Mouse (Mus musculus): ENCODE measurements around the gene Mgp. TPM values are rescaled to one million over a fixed set of nuclear protein-coding genes. Genes with fewer than 3 reads are reported as not detected.

Mgp gene
- polyA plus RNA-seq, 1 experiment from 2014 or later, result 8.3 TPM

DNA sequence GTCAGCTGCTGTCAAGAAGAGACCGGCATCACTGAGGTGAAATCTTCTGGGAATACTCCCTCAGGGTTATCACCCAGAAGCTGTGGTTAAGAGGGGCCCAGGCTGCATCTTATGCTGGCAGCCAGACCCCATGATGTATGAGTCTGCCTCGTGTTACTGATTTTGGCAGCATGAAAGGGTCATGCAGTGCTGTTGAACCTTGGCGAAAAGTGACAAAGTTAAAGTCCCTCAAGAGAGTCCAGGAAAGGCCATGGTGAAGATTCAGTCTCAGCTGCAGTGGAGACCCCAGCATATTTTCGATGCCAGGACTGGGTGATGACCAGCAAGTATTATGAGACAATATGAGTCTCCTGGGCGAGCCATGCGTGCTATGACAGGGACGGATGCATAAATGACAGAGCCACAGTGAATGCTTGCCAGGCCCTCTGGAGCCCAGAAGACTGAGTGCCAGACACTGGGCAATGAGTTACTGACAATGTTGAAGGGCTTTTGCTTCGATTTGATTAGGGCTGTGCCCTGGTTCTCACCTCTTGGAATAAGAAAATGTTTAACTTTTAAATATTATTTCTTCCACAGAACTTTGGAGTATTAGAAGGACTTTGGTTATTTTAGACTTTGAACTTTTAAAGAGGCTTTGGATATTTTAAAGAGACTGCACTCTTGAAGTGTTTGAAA, 40.2 kb upstream of the Mgp start:
- ATAC-seq (ENCODE audit: insufficient read depth, low FRiP score, low TSS enrichment) (no peak), DNase-seq (ENCODE audit: low spot score) (no peak)
- H3K36me3 ChIP-seq (ENCODE audit: control insufficient read depth, insufficient read depth, low read length), result no peaks in the 10 kb centered on the region
- no peak overlapping the region for H3K9ac ChIP-seq (ENCODE audit: low read length)
- H3K27me3 ChIP-seq (ENCODE audit: control insufficient read depth, insufficient read depth, low read length), result no peaks in the 10 kb centered on the region
- no peaks in the 10 kb centered on the region for H3K9me3 ChIP-seq (ENCODE audit: control insufficient read depth, low read length)
- 84% methylated on average over 8 of the region's 8 CpGs for WGBS
- peaks cover 6% of the 10 kb centered on the region; the same call in 1 of the 2 replicates for H3K4me1 ChIP-seq (ENCODE audit: control insufficient read depth, insufficient read depth, low read length)
- no peak overlapping the region for H3K4me2 ChIP-seq (ENCODE audit: low read depth)
- H3K27ac ChIP-seq (ENCODE audit: low read depth, low read length), result no peak overlapping the region
- H3K4me3 ChIP-seq (ENCODE audit: low read depth, low read length), result no peak overlapping the region

- Histone ChIP-seq H3K9me3 (ENCODE audit: control insufficient read depth, low read length) (no peaks in the 10 kb centered on the region), H3K36me3 (ENCODE audit: control insufficient read depth, insufficient read depth, low read length) (no peaks in the 10 kb centered on the region), H3K27ac (ENCODE audit: low read depth, low read length) (no peak overlapping the region), H3K9ac (ENCODE audit: low read length) (no peak overlapping the region), H3K4me2 (ENCODE audit: low read depth) (no peak overlapping the region), H3K27me3 (ENCODE audit: control insufficient read depth, insufficient read depth, low read length) (no peaks in the 10 kb centered on the region), H3K4me1 (ENCODE audit: control insufficient read depth, insufficient read depth, low read length) (peaks cover 6% of the 10 kb centered on the region; the same call in 1 of the 2 replicates), H3K4me3 (ENCODE audit: low read depth, low read length) (no peak overlapping the region)
- no peak for DNase-seq (ENCODE audit: low spot score)
- WGBS, result 93% methylated on average over 6 of the region's 6 CpGs
- ATAC-seq (ENCODE audit: insufficient read depth, low FRiP score, low TSS enrichment), result no peak
These were observed 38.6 kb upstream of the Mgp start for GRCm38 (mm10) chr6:136914234-136914633.

DNA sequence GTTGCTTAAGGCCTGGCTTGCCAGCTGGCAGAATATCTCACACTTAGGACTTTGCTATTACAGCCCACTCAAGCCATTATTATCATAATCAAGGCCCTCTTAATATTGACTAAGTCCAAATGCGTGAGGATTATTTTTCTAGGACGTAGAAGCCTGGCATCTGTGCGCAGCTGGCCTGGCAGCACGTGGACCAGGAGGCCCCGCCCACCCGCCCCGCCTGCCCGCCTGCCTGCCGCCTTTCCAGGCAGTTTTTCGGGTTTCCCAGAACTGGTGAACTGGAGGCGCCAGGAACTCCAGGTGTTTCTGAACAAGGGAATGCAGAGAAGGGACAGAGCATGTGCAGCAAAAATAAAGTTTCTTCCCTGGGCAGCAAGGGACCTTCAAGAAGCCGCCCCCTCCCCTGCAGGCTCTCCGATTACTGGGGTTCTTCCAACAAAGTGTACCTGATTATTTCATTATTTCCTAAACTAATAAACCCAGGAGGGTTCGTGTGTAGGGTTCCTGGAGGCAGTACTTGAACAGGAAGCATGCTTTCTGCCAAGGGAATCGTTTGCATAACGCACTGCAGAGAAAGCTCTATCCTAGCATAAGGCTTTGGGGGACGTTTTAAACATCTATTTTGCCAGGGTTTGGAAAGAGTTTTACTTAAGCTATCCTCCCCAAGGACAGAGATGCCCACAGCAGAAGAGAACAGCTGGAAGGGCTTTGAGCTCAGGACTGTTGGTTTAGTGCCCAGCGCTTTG, 37.9 kb upstream of the Mgp start:
- Histone ChIP-seq H3K9me3 (ENCODE audit: control insufficient read depth, low read length) (no peaks in the 10 kb centered on the region), H3K27me3 (ENCODE audit: control insufficient read depth, insufficient read depth, low read length) (no peaks in the 10 kb centered on the region), H3K4me1 (ENCODE audit: control insufficient read depth, insufficient read depth, low read length) (peaks cover 6% of the 10 kb centered on the region; the same call in 1 of the 2 replicates), H3K4me2 (ENCODE audit: low read depth) (peak overlapping the region; percentile 28), H3K4me3 (ENCODE audit: low read depth, low read length) (no peak overlapping the region), H3K27ac (ENCODE audit: low read depth, low read length) (no peak overlapping the region), H3K36me3 (ENCODE audit: control insufficient read depth, insufficient read depth, low read length) (no peaks in the 10 kb centered on the region), H3K9ac (ENCODE audit: low read length) (no peak overlapping the region)
- DNase-seq (ENCODE audit: low spot score) (no peak), ATAC-seq (ENCODE audit: insufficient read depth, low FRiP score, low TSS enrichment) (peak; percentile 38; the same call in 1 of the 2 replicates)
- 16% methylated on average over 18 of the region's 18 CpGs for WGBS

GRCm38 (mm10) chr6:136912751-136913265, 37.2 kb upstream of the Mgp start:
- WGBS, result 75% methylated on average over 1 of the region's 2 CpGs
- H3K36me3 ChIP-seq (ENCODE audit: control insufficient read depth, insufficient read depth, low read length), result no peaks in the 10 kb centered on the region
- H3K9me3 ChIP-seq (ENCODE audit: control insufficient read depth, low read length), result no peaks in the 10 kb centered on the region
- no peak for DNase-seq (ENCODE audit: low spot score)
- H3K4me2 ChIP-seq (ENCODE audit: low read depth), result no peak overlapping the region
- peaks cover 6% of the 10 kb centered on the region; the same call in 1 of the 2 replicates for H3K4me1 ChIP-seq (ENCODE audit: control insufficient read depth, insufficient read depth, low read length)
- no peak overlapping the region for H3K4me3 ChIP-seq (ENCODE audit: low read depth, low read length)
- no peak for ATAC-seq (ENCODE audit: insufficient read depth, low FRiP score, low TSS enrichment)
- H3K27me3 ChIP-seq (ENCODE audit: control insufficient read depth, insufficient read depth, low read length), result no peaks in the 10 kb centered on the region
- no peak overlapping the region for H3K27ac ChIP-seq (ENCODE audit: low read depth, low read length)
- H3K9ac ChIP-seq (ENCODE audit: low read length), result no peak overlapping the region

GRCm38 (mm10) chr6:136910247-136910890, 34.7 kb upstream of the Mgp start:
- Histone ChIP-seq H3K9me3 (ENCODE audit: control insufficient read depth, low read length) (no peaks in the 10 kb centered on the region), H3K27ac (ENCODE audit: low read depth, low read length) (no peak overlapping the region), H3K4me3 (ENCODE audit: low read depth, low read length) (no peak overlapping the region), H3K9ac (ENCODE audit: low read length) (no peak overlapping the region), H3K4me2 (ENCODE audit: low read depth) (no peak overlapping the region), H3K4me1 (ENCODE audit: control insufficient read depth, insufficient read depth, low read length) (peaks cover 6% of the 10 kb centered on the region; the same call in 1 of the 2 replicates), H3K36me3 (ENCODE audit: control insufficient read depth, insufficient read depth, low read length) (no peaks in the 10 kb centered on the region), H3K27me3 (ENCODE audit: control insufficient read depth, insufficient read depth, low read length) (no peaks in the 10 kb centered on the region)
- no peak for ATAC-seq (ENCODE audit: insufficient read depth, low FRiP score, low TSS enrichment)
- no peak for DNase-seq (ENCODE audit: low spot score)
- WGBS, result 87% methylated on average over 9 of the region's 9 CpGs

- no peak for ATAC-seq (ENCODE audit: insufficient read depth, low FRiP score, low TSS enrichment)
These were observed 31.3 kb upstream of the Mgp start for GRCm38 (mm10) chr6:136906937-136907293.

GRCm38 (mm10) chr6:136906283-136906936, 30.8 kb upstream of the Mgp start:
- Histone ChIP-seq H3K27me3 (ENCODE audit: control insufficient read depth, insufficient read depth, low read length) (no peaks in the 10 kb centered on the region), H3K9ac (ENCODE audit: low read length) (no peak overlapping the region), H3K27ac (ENCODE audit: low read depth, low read length) (no peak overlapping the region), H3K36me3 (ENCODE audit: control insufficient read depth, insufficient read depth, low read length) (no peaks in the 10 kb centered on the region), H3K4me2 (ENCODE audit: low read depth) (no peak overlapping the region), H3K4me1 (ENCODE audit: control insufficient read depth, insufficient read depth, low read length) (no peaks in the 10 kb centered on the region), H3K9me3 (ENCODE audit: control insufficient read depth, low read length) (no peaks in the 10 kb centered on the region), H3K4me3 (ENCODE audit: low read depth, low read length) (no peak overlapping the region)
- WGBS, result 85% methylated on average over 19 of the region's 19 CpGs
- ATAC-seq (ENCODE audit: insufficient read depth, low FRiP score, low TSS enrichment), result no peak
- no peak for DNase-seq (ENCODE audit: low spot score)

More at GRCm38 (mm10) chr6:136906937-136907293, 31.3 kb upstream of the Mgp start:
- Histone ChIP-seq H3K36me3 (ENCODE audit: control insufficient read depth, insufficient read depth, low read length) (no peaks in the 10 kb centered on the region), H3K4me3 (ENCODE audit: low read depth, low read length) (no peak overlapping the region), H3K27ac (ENCODE audit: low read depth, low read length) (no peak overlapping the region), H3K9me3 (ENCODE audit: control insufficient read depth, low read length) (no peaks in the 10 kb centered on the region), H3K9ac (ENCODE audit: low read length) (no peak overlapping the region), H3K4me2 (ENCODE audit: low read depth) (no peak overlapping the region), H3K27me3 (ENCODE audit: control insufficient read depth, insufficient read depth, low read length) (no peaks in the 10 kb centered on the region), H3K4me1 (ENCODE audit: control insufficient read depth, insufficient read depth, low read length) (no peaks in the 10 kb centered on the region)
- no peak for DNase-seq (ENCODE audit: low spot score)
- WGBS, result 85% methylated on average over 10 of the region's 10 CpGs

GRCm38 (mm10) chr6:136903885-136904470, 28.4 kb upstream of the Mgp start:
- H3K4me2 ChIP-seq (ENCODE audit: low read depth), result no peak overlapping the region
- H3K4me1 ChIP-seq (ENCODE audit: control insufficient read depth, insufficient read depth, low read length), result no peaks in the 10 kb centered on the region
- ATAC-seq (ENCODE audit: insufficient read depth, low FRiP score, low TSS enrichment) (no peak), DNase-seq (ENCODE audit: low spot score) (no peak)
- H3K27ac ChIP-seq (ENCODE audit: low read depth, low read length), result no peak overlapping the region
- WGBS, result 73% methylated on average over 8 of the region's 8 CpGs
- no peaks in the 10 kb centered on the region for H3K9me3 ChIP-seq (ENCODE audit: control insufficient read depth, low read length)
- H3K27me3 ChIP-seq (ENCODE audit: control insufficient read depth, insufficient read depth, low read length), result no peaks in the 10 kb centered on the region
- no peak overlapping the region for H3K9ac ChIP-seq (ENCODE audit: low read length)
- no peaks in the 10 kb centered on the region for H3K36me3 ChIP-seq (ENCODE audit: control insufficient read depth, insufficient read depth, low read length)
- H3K4me3 ChIP-seq (ENCODE audit: low read depth, low read length), result no peak overlapping the region
